Mouse (Mus musculus): ENCODE measurements at regions not wholly inside any gene's neighbourhood (a gene's known extent, or its start where the extent isn't known, plus 50 kb on each side); places are given as distances from the start of the nearest gene placed in this dataset.

- WGBS: 26% methylated on average over 2 of the region's 2 CpGs
- Histone ChIP-seq H3K9me3 (ENCODE audit: low read depth, low read length) (no peaks in the 10 kb centered on the region), H3K27ac (ENCODE audit: low read depth) (no peak overlapping the region), H3K4me1 (ENCODE audit: insufficient read depth) (no peaks in the 10 kb centered on the region), H3K36me3 (ENCODE audit: insufficient read depth) (no peaks in the 10 kb centered on the region), H3K9ac (no peak overlapping the region), H3K4me2 (no peak overlapping the region), H3K27me3 (ENCODE audit: insufficient read depth, low read length) (no peaks in the 10 kb centered on the region), H3K4me3 (ENCODE audit: low read depth, low read length) (no peak overlapping the region)
- ATAC-seq (ENCODE audit: insufficient read depth) (no peak), DNase-seq (no peak)
- TF ChIP-seq CTCF (IDR thresholded peaks at IDR 0.05; ENCODE audit: low read depth): no peak
Measured at GRCm38 (mm10) chr19:54440713-54441112, 396.8 kb downstream of the Adra2a start.

GRCm38 (mm10) chr19:54460426-54461170 is 416.6 kb downstream of the Adra2a start:
- WGBS: 42% methylated on average over 2 of the region's 2 CpGs
- TF ChIP-seq CTCF (IDR thresholded peaks at IDR 0.05; ENCODE audit: low read depth): no peak
- H3K4me2 ChIP-seq: no peak overlapping the region
- H3K9ac ChIP-seq: no peak overlapping the region
- H3K9me3 ChIP-seq (ENCODE audit: low read depth, low read length): no peaks in the 10 kb centered on the region
- no peak for ATAC-seq (ENCODE audit: insufficient read depth)
- H3K4me1 ChIP-seq (ENCODE audit: insufficient read depth): no peaks in the 10 kb centered on the region
- no peak overlapping the region for H3K4me3 ChIP-seq (ENCODE audit: low read depth, low read length)
- no peaks in the 10 kb centered on the region for H3K36me3 ChIP-seq (ENCODE audit: insufficient read depth)
- H3K27ac ChIP-seq (ENCODE audit: low read depth): no peak overlapping the region
- DNase-seq: no peak
- no peaks in the 10 kb centered on the region for H3K27me3 ChIP-seq (ENCODE audit: insufficient read depth, low read length)

GRCm38 (mm10) chr19:54462480-54462879 is 418.5 kb downstream of the Adra2a start:
- Histone ChIP-seq H3K27me3 (ENCODE audit: insufficient read depth, low read length) (no peaks in the 10 kb centered on the region), H3K4me2 (no peak overlapping the region), H3K4me1 (ENCODE audit: insufficient read depth) (no peaks in the 10 kb centered on the region), H3K27ac (ENCODE audit: low read depth) (no peak overlapping the region), H3K4me3 (ENCODE audit: low read depth, low read length) (no peak overlapping the region), H3K9me3 (ENCODE audit: low read depth, low read length) (no peaks in the 10 kb centered on the region), H3K36me3 (ENCODE audit: insufficient read depth) (no peaks in the 10 kb centered on the region), H3K9ac (no peak overlapping the region)
- TF ChIP-seq CTCF (IDR thresholded peaks at IDR 0.05; ENCODE audit: low read depth): no peak
- 82% methylated on average over 2 of the region's 2 CpGs for WGBS
- DNase-seq (no peak), ATAC-seq (ENCODE audit: insufficient read depth) (no peak)

- no peaks in the 10 kb centered on the region for H3K9me3 ChIP-seq (ENCODE audit: low read depth, low read length)
- 80% methylated on average over 5 of the region's 5 CpGs for WGBS
- no peaks in the 10 kb centered on the region for H3K27me3 ChIP-seq (ENCODE audit: insufficient read depth, low read length)
- H3K9ac ChIP-seq: no peak overlapping the region
- DNase-seq (no peak), ATAC-seq (ENCODE audit: insufficient read depth) (no peak)
- no peak overlapping the region for H3K4me3 ChIP-seq (ENCODE audit: low read depth, low read length)
- H3K4me1 ChIP-seq (ENCODE audit: insufficient read depth): no peaks in the 10 kb centered on the region
- no peaks in the 10 kb centered on the region for H3K36me3 ChIP-seq (ENCODE audit: insufficient read depth)
- H3K4me2 ChIP-seq: no peak overlapping the region
- no peak overlapping the region for H3K27ac ChIP-seq (ENCODE audit: low read depth)
- no peak for TF ChIP-seq CTCF (IDR thresholded peaks at IDR 0.05; ENCODE audit: low read depth)
Measured at GRCm38 (mm10) chr19:54470034-54470433, 426.1 kb downstream of the Adra2a start.

GRCm38 (mm10) chr19:54498066-54498465 is 454.1 kb downstream of the Adra2a start:
- 59% methylated on average over 3 of the region's 3 CpGs for WGBS
- H3K4me1 ChIP-seq (ENCODE audit: insufficient read depth): no peaks in the 10 kb centered on the region
- DNase-seq: peak; percentile 1

GRCm38 (mm10) chr19:54533858-54534257 is 489.9 kb downstream of the Adra2a start:
- Histone ChIP-seq H3K4me3 (ENCODE audit: low read depth, low read length) (no peak overlapping the region), H3K27me3 (ENCODE audit: insufficient read depth, low read length) (no peaks in the 10 kb centered on the region), H3K27ac (ENCODE audit: low read depth) (no peak overlapping the region), H3K9me3 (ENCODE audit: low read depth, low read length) (no peaks in the 10 kb centered on the region), H3K9ac (no peak overlapping the region), H3K4me2 (no peak overlapping the region), H3K36me3 (ENCODE audit: insufficient read depth) (no peaks in the 10 kb centered on the region), H3K4me1 (ENCODE audit: insufficient read depth) (no peaks in the 10 kb centered on the region)
- ATAC-seq (ENCODE audit: insufficient read depth): no peak
- peak; percentile 62 for TF ChIP-seq CTCF (IDR thresholded peaks at IDR 0.05; ENCODE audit: low read depth)
- DNase-seq: peak; percentile 38

More at GRCm38 (mm10) chr19:54498066-54498465, 454.1 kb downstream of the Adra2a start:
- no peak overlapping the region for H3K4me2 ChIP-seq
- H3K27ac ChIP-seq (ENCODE audit: low read depth): no peak overlapping the region
- ATAC-seq (ENCODE audit: insufficient read depth): no peak
- H3K4me3 ChIP-seq (ENCODE audit: low read depth, low read length): no peak overlapping the region
- TF ChIP-seq CTCF (IDR thresholded peaks at IDR 0.05; ENCODE audit: low read depth): no peak
- no peaks in the 10 kb centered on the region for H3K27me3 ChIP-seq (ENCODE audit: insufficient read depth, low read length)
- no peak overlapping the region for H3K9ac ChIP-seq
- no peaks in the 10 kb centered on the region for H3K36me3 ChIP-seq (ENCODE audit: insufficient read depth)
- no peaks in the 10 kb centered on the region for H3K9me3 ChIP-seq (ENCODE audit: low read depth, low read length)

GRCm38 (mm10) chr19:54555351-54555750 is 511.4 kb downstream of the Adra2a start:
- 84% methylated on average over 3 of the region's 3 CpGs for WGBS

More at GRCm38 (mm10) chr19:54555351-54555750, 511.4 kb downstream of the Adra2a start:
- no peak overlapping the region for H3K9ac ChIP-seq
- DNase-seq: no peak
- no peak overlapping the region for H3K4me3 ChIP-seq (ENCODE audit: low read depth, low read length)
- H3K9me3 ChIP-seq (ENCODE audit: low read depth, low read length): no peaks in the 10 kb centered on the region
- TF ChIP-seq CTCF (IDR thresholded peaks at IDR 0.05; ENCODE audit: low read depth): no peak
- H3K27me3 ChIP-seq (ENCODE audit: insufficient read depth, low read length): no peaks in the 10 kb centered on the region
- H3K4me1 ChIP-seq (ENCODE audit: insufficient read depth): no peaks in the 10 kb centered on the region
- H3K36me3 ChIP-seq (ENCODE audit: insufficient read depth): no peaks in the 10 kb centered on the region
- H3K27ac ChIP-seq (ENCODE audit: low read depth): no peak overlapping the region
- no peak overlapping the region for H3K4me2 ChIP-seq
- no peak for ATAC-seq (ENCODE audit: insufficient read depth)

Measured in lung, embryonic 14.5 days (tissue).